Comparison of ENCODE assay signal across 13 mouse cellular contexts in the genomic region with DNA sequence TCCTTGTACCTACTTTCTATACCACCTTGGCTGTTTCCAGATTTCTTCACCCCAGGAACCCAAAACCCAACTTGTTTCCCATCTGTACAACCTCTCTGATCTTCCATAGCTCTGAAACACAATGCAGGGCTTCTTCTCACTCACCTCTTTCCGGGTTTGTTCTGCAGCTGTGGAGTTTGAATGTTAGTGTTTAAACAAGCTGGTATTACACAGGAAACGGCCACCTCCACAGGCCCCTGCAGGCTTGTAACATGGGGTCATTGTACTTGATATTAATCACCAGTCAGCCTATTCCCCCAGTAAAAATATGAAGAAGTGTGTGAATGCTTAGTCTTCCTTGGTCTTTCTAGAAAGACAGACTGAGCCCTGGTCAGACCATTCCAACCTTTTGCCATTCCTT.
DNase-seq lines count a peak whose midpoint lies in the region; ATAC-seq and TF ChIP-seq lines count a peak whose summit lies in the region.
"Had no signal": no experiment of that assay in that cellular context is flagged by ENCODE, and none has a peak within 500 bp of the region (broad histone marks: within the 10 kb centered on the region; RNA-seq: fewer than 3 reads in every experiment).

No protein-coding gene starts in this region.

- TF ChIP-seq EP300 in lung, postnatal 0 days (IDR thresholded peaks at IDR 0.05) = no peak

- 0 out of 2 replicates have a peak, but pooled peaks cover 3% of the 10 kb centered on the region for H3K36me3 ChIP-seq in intestine, embryonic 14.5 days (ENCODE audit: control insufficient read depth, insufficient read depth, low read length)
- H3K36me3 ChIP-seq in intestine, postnatal 0 days (ENCODE audit: control insufficient read depth, insufficient read depth) = peaks cover 9% of the 10 kb centered on the region; the same call in 1 of the 2 replicates
- no peaks in the 10 kb centered on the region for H3K36me3 ChIP-seq in lung, postnatal 0 days (ENCODE audit: insufficient read depth, low read length)
- H3K36me3 ChIP-seq in limb, embryonic 10.5 days = peaks cover 37% of the 10 kb centered on the region
- no peaks in the 10 kb centered on the region for H3K36me3 ChIP-seq in stomach, embryonic 16.5 days (ENCODE audit: control insufficient read depth, insufficient read depth, low read length)

- WGBS in intestine, embryonic 14.5 days = 7% methylated on average over 2 of the region's 2 CpGs
- WGBS in intestine, postnatal 0 days = 7% methylated on average over 2 of the region's 2 CpGs
- WGBS in lung, postnatal 0 days = 19% methylated on average over 2 of the region's 2 CpGs
- 47% methylated on average over 2 of the region's 2 CpGs for WGBS in limb, embryonic 10.5 days
- 12% methylated on average over 2 of the region's 2 CpGs for WGBS in stomach, embryonic 16.5 days

- no peak for TF ChIP-seq CTCF in intestine, postnatal 0 days (IDR thresholded peaks at IDR 0.05; ENCODE audit: low read depth)
- no peak for TF ChIP-seq CTCF in lung, postnatal 0 days (IDR thresholded peaks at IDR 0.05)

- H3K4me2 ChIP-seq in intestine, embryonic 14.5 days (ENCODE audit: low read length) = no peak overlapping the region
- no peak overlapping the region for H3K4me2 ChIP-seq in intestine, postnatal 0 days (replicated peaks; ENCODE audit: low read depth)
- no peak overlapping the region for H3K4me2 ChIP-seq in lung, postnatal 0 days (replicated peaks; ENCODE audit: low read depth, low read length)
- no peak overlapping the region for H3K4me2 ChIP-seq in stomach, embryonic 16.5 days (ENCODE audit: low read depth, low read length)
- H3K4me2 ChIP-seq: forebrain, embryonic 13.5 days; midbrain, embryonic 11.5 days had no signal

- ATAC-seq in intestine, embryonic 14.5 days (replicated peaks; ENCODE audit: low FRiP score, low TSS enrichment, low read depth) = no peak
- ATAC-seq in intestine, postnatal 0 days = no peak
- no peak for ATAC-seq in lung, postnatal 0 days
- no peak for ATAC-seq in stomach, embryonic 16.5 days (ENCODE audit: insufficient read depth, low FRiP score)
- ATAC-seq: forebrain, embryonic 13.5 days had no signal

- no peak for DNase-seq in intestine, embryonic 14.5 days (ENCODE audit: low spot score)
- no peak for DNase-seq in lung, postnatal 0 days (ENCODE audit: low spot score)
- DNase-seq in lung, adult 18-20 months = no peak
- DNase-seq in limb, embryonic 10.5 days (ENCODE audit: low spot score) = no peak
- DNase-seq in layer of hippocampus, postnatal 36 days = no peak
- DNase-seq: adrenal gland, postnatal 25 days; cerebellum, postnatal 14 days; right cerebral cortex, postnatal 14 days had no signal

- no peak overlapping the region for H3K4me3 ChIP-seq in intestine, embryonic 14.5 days (ENCODE audit: low read depth, low read length)
- H3K4me3 ChIP-seq in intestine, postnatal 0 days (ENCODE audit: low read depth, low read length) = no peak overlapping the region
- H3K4me3 ChIP-seq in lung, postnatal 0 days (ENCODE audit: low read depth, low read length) = no peak overlapping the region
- peak overlapping the region; percentile 17; the same call in 1 of the 2 replicates for H3K4me3 ChIP-seq in limb, embryonic 10.5 days
- H3K4me3 ChIP-seq in stomach, embryonic 16.5 days (replicated peaks; ENCODE audit: low read length) = no peak overlapping the region
- H3K4me3 ChIP-seq: forebrain, embryonic 13.5 days; myocyte had no signal

- peaks cover 84% of the 10 kb centered on the region for H3K4me1 ChIP-seq in intestine, embryonic 14.5 days (replicated peaks; ENCODE audit: control insufficient read depth, insufficient read depth, low read length)
- peaks cover 16% of the 10 kb centered on the region for H3K4me1 ChIP-seq in intestine, postnatal 0 days (replicated peaks; ENCODE audit: control insufficient read depth, insufficient read depth, low read length)
- H3K4me1 ChIP-seq in lung, postnatal 0 days (ENCODE audit: insufficient read depth, low read depth, low read length) = peaks cover 42% of the 10 kb centered on the region; the same call in 1 of the 2 replicates
- H3K4me1 ChIP-seq in limb, embryonic 10.5 days = peaks cover 88% of the 10 kb centered on the region
- peaks cover 70% of the 10 kb centered on the region for H3K4me1 ChIP-seq in stomach, embryonic 16.5 days (ENCODE audit: control insufficient read depth, insufficient read depth, low read length)

- H3K27me3 ChIP-seq in intestine, embryonic 14.5 days (replicated peaks; ENCODE audit: control insufficient read depth, insufficient read depth, low read length) = no peaks in the 10 kb centered on the region
- H3K27me3 ChIP-seq in intestine, postnatal 0 days (replicated peaks; ENCODE audit: control insufficient read depth, insufficient read depth, low read length) = no peaks in the 10 kb centered on the region
- H3K27me3 ChIP-seq in lung, postnatal 0 days (replicated peaks; ENCODE audit: insufficient read depth, low read length) = no peaks in the 10 kb centered on the region
- H3K27me3 ChIP-seq in limb, embryonic 10.5 days (ENCODE audit: low read depth, poor library complexity, severe bottlenecking) = no peaks in the 10 kb centered on the region
- no peaks in the 10 kb centered on the region for H3K27me3 ChIP-seq in stomach, embryonic 16.5 days (ENCODE audit: control insufficient read depth, insufficient read depth, low read length)
- H3K27me3 ChIP-seq: forebrain, embryonic 13.5 days had no signal

- no peaks in the 10 kb centered on the region for H3K9me3 ChIP-seq in intestine, embryonic 14.5 days (ENCODE audit: control insufficient read depth, low read length)
- no peaks in the 10 kb centered on the region for H3K9me3 ChIP-seq in intestine, postnatal 0 days (ENCODE audit: control insufficient read depth)
- H3K9me3 ChIP-seq in lung, postnatal 0 days (ENCODE audit: low read length) = no peaks in the 10 kb centered on the region
- no peaks in the 10 kb centered on the region for H3K9me3 ChIP-seq in limb, embryonic 10.5 days (replicated peaks)
- no peaks in the 10 kb centered on the region for H3K9me3 ChIP-seq in stomach, embryonic 16.5 days (replicated peaks; ENCODE audit: control insufficient read depth, low read length)
- H3K9me3 ChIP-seq: forebrain, embryonic 13.5 days had no signal

- H3K27ac ChIP-seq in intestine, embryonic 14.5 days (ENCODE audit: low read depth) = peak overlapping the region; percentile 88
- H3K27ac ChIP-seq in intestine, postnatal 0 days (ENCODE audit: low read depth, low read length) = no peak overlapping the region
- H3K27ac ChIP-seq in lung, postnatal 0 days (ENCODE audit: low read length) = 0 out of 2 replicates have a peak overlapping the region, but pooled peaks have one; percentile 33
- peak overlapping the region; percentile 81 for H3K27ac ChIP-seq in limb, embryonic 10.5 days
- peak overlapping the region; percentile 96; the same call in 1 of the 2 replicates for H3K27ac ChIP-seq in stomach, embryonic 16.5 days (ENCODE audit: low read length)
- H3K27ac ChIP-seq: forebrain, embryonic 13.5 days had no signal

- H3K9ac ChIP-seq in intestine, embryonic 14.5 days (ENCODE audit: low read length) = no peak overlapping the region
- no peak overlapping the region for H3K9ac ChIP-seq in intestine, postnatal 0 days (ENCODE audit: low read depth, low read length)
- H3K9ac ChIP-seq in lung, postnatal 0 days (replicated peaks; ENCODE audit: low read depth) = no peak overlapping the region
- H3K9ac ChIP-seq in stomach, embryonic 16.5 days (ENCODE audit: low read length) = 0 out of 2 replicates have a peak overlapping the region, but pooled peaks have one; percentile 24
- H3K9ac ChIP-seq: forebrain, embryonic 13.5 days had no signal
